Mouse (Mus musculus) brain, adult 10 weeks (tissue): ENCODE data around the gene Ttll6. TPM values are rescaled to one million over a fixed set of nuclear protein-coding genes. Genes with fewer than 3 reads are reported as not detected.

ENCODE experiments used
- polyA plus RNA-seq: library from polyadenylated mRNA; stranded (reverse); fragments of 350-450 nt; fragmentation: Illumina TruSeq; extraction: RNeasy Lipid Tissue Mini Kit (QIAGEN cat#74804); gene quantifications from one replicate; pipeline ENCODE4 v1.2.3, GENCODE M21; 2015; ENCODE audit warnings: low read depth, low replicate concordance

Ttll6 gene
- 0.59 TPM for polyA plus RNA-seq

GRCm38 (mm10) chr11:96133239-96133865 is at the start of gene Ttll6:
Gene Ttll6 (plus strand): TSS chr11:96133786.

GRCm38 (mm10) chr11:96111751-96112150 is 21.8 kb upstream of the Ttll6 start, which contains the start of gene Calcoco2:
Gene Calcoco2 (minus strand): TSS chr11:96111964.

GRCm38 (mm10) chr11:96193521-96194400 is 60.2 kb downstream of the Ttll6 start, which contains the start of gene Hoxb13:
Gene Hoxb13 (plus strand): TSS chr11:96194316.

Other genes with a start within 250 kb of the Ttll6 start
- gene B4galnt2, start 218.9 kb upstream of the Ttll6 start, polyA plus RNA-seq, result not detected
- not detected for gene Igf2bp1, start 127.8 kb upstream of the Ttll6 start, polyA plus RNA-seq
- gene Gip, start 109.2 kb upstream of the Ttll6 start, polyA plus RNA-seq, result not detected
- 132 TPM for gene Snf8, start 98.9 kb upstream of the Ttll6 start, polyA plus RNA-seq
- 56.3 TPM for gene Ube2z, start 68.4 kb upstream of the Ttll6 start, polyA plus RNA-seq
- gene Atp5g1, start 58.1 kb upstream of the Ttll6 start, polyA plus RNA-seq, result 604 TPM
- gene Calcoco2, start 21.8 kb upstream of the Ttll6 start, polyA plus RNA-seq, result not detected
- not detected for gene Hoxb13, start 60.5 kb downstream of the Ttll6 start, polyA plus RNA-seq
- gene Hoxb9, start 137.7 kb downstream of the Ttll6 start, polyA plus RNA-seq, result not detected
- gene Hoxb8, start 148.1 kb downstream of the Ttll6 start, polyA plus RNA-seq, result not detected
- not detected for gene Hoxb7, start 152.8 kb downstream of the Ttll6 start, polyA plus RNA-seq
- not detected for gene Hoxb6, start 158.7 kb downstream of the Ttll6 start, polyA plus RNA-seq
- not detected for gene Hoxb5, start 169.6 kb downstream of the Ttll6 start, polyA plus RNA-seq
- gene Hoxb4, start 184.5 kb downstream of the Ttll6 start, polyA plus RNA-seq, result not detected
- gene Hoxb3, start 189.5 kb downstream of the Ttll6 start, polyA plus RNA-seq, result not detected
- gene Hoxb2, start 216.7 kb downstream of the Ttll6 start, polyA plus RNA-seq, result not detected
- gene Hoxb1, start 232.0 kb downstream of the Ttll6 start, polyA plus RNA-seq, result not detected